Mouse (Mus musculus): ENCODE measurements around the gene Gcnt2.

- TF ChIP-seq POLR2A (IDR thresholded peaks at IDR 0.05; ENCODE audit: control insufficient read depth, extremely low read depth, insufficient read depth, low read length, poor library complexity) (no peak), CTCF (IDR thresholded peaks at IDR 0.05; ENCODE audit: borderline replicate concordance, control insufficient read depth, extremely low read depth, insufficient read depth, low read length, poor library complexity) (no peak)
Measured at GRCm38 (mm10) chr13:40893573-40893972, 34.0 kb downstream of the Gcnt2 start.

Data from thymus, adult 2 months (tissue).